Mouse (Mus musculus) liver, embryonic 11.5 days (tissue): ENCODE measurements at regions not wholly inside any gene's neighbourhood (a gene's known extent, or its start where the extent isn't known, plus 50 kb on each side); places are given as distances from the start of the nearest gene placed in this dataset.

ENCODE experiments used
- ATAC-seq: fragments of 200-750 bp; cut with Nextera tagmentation; replicated peaks from 2 replicates; pipeline ENCODE4 v1.8.0; 2017; ENCODE audit warnings: moderate number of reproducible peaks, mild to moderate bottlenecking, moderate TSS enrichment, moderate library complexity; ENCODE audit not compliant: low FRiP score
- DNase-seq: peaks from one replicate; pipeline ENCODE4 v3.0.0-alpha.2; 2017; ENCODE audit warnings: low spot score
- H3K27ac ChIP-seq: fragments of 300-500 bp; sonication (generic); 2 replicates; pipeline ENCODE4 v1.5.1; 2014; ENCODE audit warnings: mild to moderate bottlenecking, low read depth, low read length, control low read depth
- H3K27me3 ChIP-seq: fragments of 300-500 bp; sonication (generic); replicated peaks from 2 replicates; pipeline ENCODE4 v1.6.1; 2014; ENCODE audit warnings: low read length, mixed read lengths; ENCODE audit not compliant: control insufficient read depth, insufficient read depth
- H3K36me3 ChIP-seq: fragments of 300-500 bp; sonication (generic); 2 replicates; pipeline ENCODE4 v1.6.1; 2014; ENCODE audit warnings: mild to moderate bottlenecking, low read length, moderate library complexity, mixed read lengths; ENCODE audit not compliant: control insufficient read depth, insufficient read depth
- H3K4me1 ChIP-seq: fragments of 300-500 bp; sonication (generic); replicated peaks from 2 replicates; pipeline ENCODE4 v1.6.1; 2014; ENCODE audit warnings: low read length, mixed read lengths; ENCODE audit not compliant: control insufficient read depth, insufficient read depth
- H3K4me2 ChIP-seq: fragments of 300-500 bp; sonication (generic); 2 replicates; pipeline ENCODE4 v1.6.1; 2014; ENCODE audit warnings: mild to moderate bottlenecking, control low read depth, moderate library complexity
- H3K4me3 ChIP-seq: fragments of 300-500 bp; sonication (generic); 2 replicates; pipeline ENCODE4 v1.5.1; 2014; ENCODE audit warnings: low read depth, low read length, control low read depth
- H3K9ac ChIP-seq: fragments of 300-500 bp; sonication (generic); 2 replicates; pipeline ENCODE4 v1.6.1; 2014; ENCODE audit warnings: low read depth, low read length, control low read depth
- H3K9me3 ChIP-seq: fragments of 300-500 bp; sonication (generic); 2 replicates; pipeline ENCODE4 v1.6.1; 2016; ENCODE audit warnings: low read length, inconsistent platforms, mixed read lengths; ENCODE audit not compliant: control insufficient read depth
- WGBS: fragments of 180-500 bp; shearing (Covaris S2); extraction: QIAGEN DNeasy Blood & Tissue Kit; methylation state at CpG from one replicate; pipeline ENCODE4 v1.1.7; 2014; 5-methylcytosine and 5-hydroxymethylcytosine counted together

- Histone ChIP-seq H3K4me3 (no peak overlapping the region), H3K4me2 (no peak overlapping the region), H3K9me3 (no peaks in the 10 kb centered on the region), H3K27ac (no peak overlapping the region), H3K9ac (no peak overlapping the region), H3K36me3 (no peaks in the 10 kb centered on the region), H3K27me3 (no peaks in the 10 kb centered on the region), H3K4me1 (no peaks in the 10 kb centered on the region)
- ATAC-seq (no peak), DNase-seq (no peak)
- 50% methylated on average over 1 of the region's 1 CpGs for WGBS
These were observed 306.0 kb upstream of the Kazn start for GRCm38 (mm10) chr4:142545187-142545586.

- Histone ChIP-seq H3K4me2 (no peak overlapping the region), H3K27me3 (no peaks in the 10 kb centered on the region), H3K4me3 (no peak overlapping the region), H3K4me1 (no peaks in the 10 kb centered on the region), H3K9me3 (no peaks in the 10 kb centered on the region), H3K9ac (no peak overlapping the region), H3K27ac (no peak overlapping the region), H3K36me3 (no peaks in the 10 kb centered on the region)
- DNase-seq (no peak), ATAC-seq (no peak)
- WGBS, result 74% methylated on average over 8 of the region's 8 CpGs
These were observed 305.5 kb upstream of the Kazn start for GRCm38 (mm10) chr4:142544736-142545135.

GRCm38 (mm10) chr4:142539200-142539750, 300.1 kb upstream of the Kazn start:
- Histone ChIP-seq H3K36me3 (no peaks in the 10 kb centered on the region), H3K27me3 (no peaks in the 10 kb centered on the region), H3K4me2 (no peak overlapping the region), H3K9me3 (no peaks in the 10 kb centered on the region), H3K4me1 (no peaks in the 10 kb centered on the region), H3K27ac (no peak overlapping the region), H3K4me3 (no peak overlapping the region), H3K9ac (no peak overlapping the region)
- WGBS, result 68% methylated on average over 12 of the region's 12 CpGs
- DNase-seq (no peak), ATAC-seq (no peak)

- ATAC-seq, result no peak
- no peak overlapping the region for H3K9ac ChIP-seq
- no peak overlapping the region for H3K4me3 ChIP-seq
- no peaks in the 10 kb centered on the region for H3K9me3 ChIP-seq
- no peaks in the 10 kb centered on the region for H3K27me3 ChIP-seq
- H3K4me2 ChIP-seq, result no peak overlapping the region
- 85% methylated on average over 6 of the region's 6 CpGs for WGBS
- H3K36me3 ChIP-seq, result no peaks in the 10 kb centered on the region
- no peak overlapping the region for H3K27ac ChIP-seq
- no peaks in the 10 kb centered on the region for H3K4me1 ChIP-seq
- no peak for DNase-seq
These were observed 287.9 kb upstream of the Kazn start for GRCm38 (mm10) chr4:142527080-142527479.

GRCm38 (mm10) chr4:142517478-142518455, 278.6 kb upstream of the Kazn start:
- DNase-seq (no peak), ATAC-seq (no peak)
- H3K27ac ChIP-seq, result no peak overlapping the region
- no peaks in the 10 kb centered on the region for H3K36me3 ChIP-seq
- 70% methylated on average over 21 of the region's 21 CpGs for WGBS
- no peaks in the 10 kb centered on the region for H3K4me1 ChIP-seq
- H3K9me3 ChIP-seq, result no peaks in the 10 kb centered on the region
- H3K9ac ChIP-seq, result no peak overlapping the region
- no peak overlapping the region for H3K4me2 ChIP-seq
- H3K4me3 ChIP-seq, result no peak overlapping the region
- H3K27me3 ChIP-seq, result no peaks in the 10 kb centered on the region

- WGBS, result 85% methylated on average over 4 of the region's 4 CpGs
These were observed 275.6 kb upstream of the Kazn start for GRCm38 (mm10) chr4:142514751-142515150.

GRCm38 (mm10) chr4:142509386-142509785, 270.2 kb upstream of the Kazn start:
- no peak overlapping the region for H3K4me3 ChIP-seq
- no peaks in the 10 kb centered on the region for H3K4me1 ChIP-seq
- no peak for ATAC-seq
- H3K27ac ChIP-seq, result no peak overlapping the region
- no peak for DNase-seq
- no peaks in the 10 kb centered on the region for H3K36me3 ChIP-seq
- no peaks in the 10 kb centered on the region for H3K9me3 ChIP-seq
- H3K4me2 ChIP-seq, result no peak overlapping the region
- H3K27me3 ChIP-seq, result no peaks in the 10 kb centered on the region
- no peak overlapping the region for H3K9ac ChIP-seq
- WGBS, result 68% methylated on average over 2 of the region's 2 CpGs

More at GRCm38 (mm10) chr4:142514751-142515150, 275.6 kb upstream of the Kazn start:
- H3K9me3 ChIP-seq, result no peaks in the 10 kb centered on the region
- H3K36me3 ChIP-seq, result no peaks in the 10 kb centered on the region
- ATAC-seq (no peak), DNase-seq (no peak)
- no peak overlapping the region for H3K4me2 ChIP-seq
- H3K9ac ChIP-seq, result no peak overlapping the region
- H3K27ac ChIP-seq, result no peak overlapping the region
- no peak overlapping the region for H3K4me3 ChIP-seq
- no peaks in the 10 kb centered on the region for H3K4me1 ChIP-seq
- H3K27me3 ChIP-seq, result no peaks in the 10 kb centered on the region

- Histone ChIP-seq H3K4me1 (no peaks in the 10 kb centered on the region), H3K27me3 (no peaks in the 10 kb centered on the region), H3K27ac (no peak overlapping the region), H3K4me2 (no peak overlapping the region), H3K9me3 (no peaks in the 10 kb centered on the region), H3K9ac (no peak overlapping the region), H3K36me3 (no peaks in the 10 kb centered on the region), H3K4me3 (no peak overlapping the region)
- 19% methylated on average over 13 of the region's 13 CpGs for WGBS
- ATAC-seq (no peak), DNase-seq (no peak)
These were observed 267.4 kb upstream of the Kazn start for GRCm38 (mm10) chr4:142506383-142507211.
